Mouse (Mus musculus) lung, postnatal 0 days (tissue): Measurements from ENCODE around the gene Nup214. TPM values are rescaled to one million over a fixed set of nuclear protein-coding genes. Genes with fewer than 3 reads are reported as not detected.

Experiments used
- ATAC-seq: fragments of 200-750 bp; cut with Nextera tagmentation; 2 replicates; pipeline ENCODE4 v1.8.0; 2017; ENCODE audit warnings: moderate library complexity
- DNase-seq: peaks from one replicate; pipeline ENCODE4 v3.0.0-alpha.2; 2016; ENCODE audit warnings: low spot score
- H3K27ac ChIP-seq: fragments of 300-500 bp; sonication (generic); 2 replicates; pipeline ENCODE4 v1.5.1; 2014; ENCODE audit warnings: antibody characterized with exemption, mild to moderate bottlenecking, low read length, mixed read lengths
- H3K27me3 ChIP-seq: fragments of 300-500 bp; sonication (generic); replicated peaks from 2 replicates; pipeline ENCODE4 v1.6.1; 2014; ENCODE audit warnings: low read length, mixed read lengths; ENCODE audit not compliant: insufficient read depth
- H3K36me3 ChIP-seq: fragments of 300-500 bp; sonication (generic); 2 replicates; pipeline ENCODE4 v1.6.1; 2014; ENCODE audit warnings: low read length, mixed read lengths; ENCODE audit not compliant: insufficient read depth
- H3K4me1 ChIP-seq: fragments of 300-500 bp; sonication (generic); 2 replicates; pipeline ENCODE4 v1.6.1; 2014; ENCODE audit warnings: antibody characterized with exemption, low read depth, low read length, mixed read lengths; ENCODE audit not compliant: insufficient read depth
- H3K4me2 ChIP-seq: fragments of 300-500 bp; sonication (generic); replicated peaks from 2 replicates; pipeline ENCODE4 v1.6.1; 2014; ENCODE audit warnings: low read depth, mild to moderate bottlenecking, low read length, moderate library complexity, mixed read lengths
- H3K4me3 ChIP-seq: fragments of 300-500 bp; sonication (generic); 2 replicates; pipeline ENCODE4 v1.5.1; 2014; ENCODE audit warnings: low read depth, low read length
- H3K9ac ChIP-seq: fragments of 300-500 bp; sonication (generic); replicated peaks from 2 replicates; pipeline ENCODE4 v1.6.1; 2014; ENCODE audit warnings: low read depth, mild to moderate bottlenecking
- H3K9me3 ChIP-seq: fragments of 300-500 bp; sonication (generic); 2 replicates; pipeline ENCODE4 v1.6.1; 2016; ENCODE audit warnings: low read length, mixed read lengths
- CTCF ChIP-seq: IDR thresholded peaks from 2 replicates; pipeline ENCODE4 v1.5.1; 2016; ENCODE audit warnings: antibody characterized with exemption, mild to moderate bottlenecking
- EP300 ChIP-seq: IDR thresholded peaks from 2 replicates; pipeline ENCODE4 v1.6.1; 2016; ENCODE audit warnings: antibody characterized with exemption, mild to moderate bottlenecking, control low read depth
- WGBS: fragments of 180-500 bp; shearing (Covaris S2); extraction: QIAGEN DNeasy Blood & Tissue Kit; methylation state at CpG from one replicate; pipeline ENCODE4 v1.1.7; 2014; 5-methylcytosine and 5-hydroxymethylcytosine counted together
- polyA plus RNA-seq: library from polyadenylated mRNA; unstranded; fragments of >200 nt; fragmentation: Nextera tagmentation; extraction: Ambion mirVana; gene quantifications from 2 replicates; pipeline ENCODE4 v1.2.1, GENCODE M21; 2015

The Nup214 gene
- polyA plus RNA-seq, 1 experiment from 2014 or later, result 57.1 TPM

GRCm38 (mm10) chr2:32045375-32045774 is 71.1 kb downstream of the Nup214 start:
- Histone ChIP-seq H3K4me2 (no peak overlapping the region), H3K9ac (no peak overlapping the region), H3K27me3 (no peaks in the 10 kb centered on the region), H3K4me3 (no peak overlapping the region), H3K9me3 (no peaks in the 10 kb centered on the region), H3K27ac (no peak overlapping the region), H3K36me3 (peaks cover 42% of the 10 kb centered on the region), H3K4me1 (no peaks in the 10 kb centered on the region)
- ATAC-seq (no peak), DNase-seq (no peak)
- WGBS, result 74% methylated on average over 6 of the region's 6 CpGs
- TF ChIP-seq EP300, result no peak
- no peak for TF ChIP-seq CTCF

DNA sequence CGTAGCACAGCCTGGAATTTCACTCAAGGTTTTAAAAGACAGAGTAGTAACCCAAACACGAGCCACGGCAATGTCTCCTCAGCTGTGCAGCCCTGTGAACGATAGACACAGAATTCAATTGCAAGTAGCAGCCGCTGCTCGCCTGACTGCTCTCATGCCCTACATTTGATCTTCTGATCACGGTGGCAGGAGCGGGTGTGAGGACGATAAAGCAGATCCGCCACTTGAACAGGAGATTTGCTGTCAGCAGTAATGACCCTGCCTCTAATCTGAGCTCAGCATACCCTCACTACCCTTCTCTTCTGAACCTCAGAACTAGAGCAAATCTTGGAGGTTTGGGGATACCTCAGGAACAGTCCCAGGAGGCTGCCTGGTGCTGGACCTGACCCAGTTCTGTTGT is 71.8 kb downstream of the Nup214 start:
- 85% methylated on average over 10 of the region's 10 CpGs for WGBS
- DNase-seq (no peak), ATAC-seq (no peak)
- peaks cover 38% of the 10 kb centered on the region for H3K36me3 ChIP-seq
- no peaks in the 10 kb centered on the region for H3K4me1 ChIP-seq
- H3K4me2 ChIP-seq, result no peak overlapping the region
- H3K4me3 ChIP-seq, result no peak overlapping the region
- no peak overlapping the region for H3K9ac ChIP-seq
- TF ChIP-seq CTCF (no peak), EP300 (no peak)
- H3K27ac ChIP-seq, result no peak overlapping the region
- no peaks in the 10 kb centered on the region for H3K27me3 ChIP-seq
- no peaks in the 10 kb centered on the region for H3K9me3 ChIP-seq

GRCm38 (mm10) chr2:32047323-32047722 is 73.1 kb downstream of the Nup214 start:
- Histone ChIP-seq H3K27me3 (no peaks in the 10 kb centered on the region), H3K4me3 (no peak overlapping the region), H3K9ac (no peak overlapping the region), H3K4me2 (no peak overlapping the region), H3K9me3 (no peaks in the 10 kb centered on the region), H3K4me1 (no peaks in the 10 kb centered on the region), H3K36me3 (peaks cover 48% of the 10 kb centered on the region), H3K27ac (no peak overlapping the region)
- ATAC-seq, result no peak
- TF ChIP-seq EP300, result no peak
- TF ChIP-seq CTCF, result no peak
- DNase-seq, result no peak
- 91% methylated on average over 10 of the region's 10 CpGs for WGBS

DNA sequence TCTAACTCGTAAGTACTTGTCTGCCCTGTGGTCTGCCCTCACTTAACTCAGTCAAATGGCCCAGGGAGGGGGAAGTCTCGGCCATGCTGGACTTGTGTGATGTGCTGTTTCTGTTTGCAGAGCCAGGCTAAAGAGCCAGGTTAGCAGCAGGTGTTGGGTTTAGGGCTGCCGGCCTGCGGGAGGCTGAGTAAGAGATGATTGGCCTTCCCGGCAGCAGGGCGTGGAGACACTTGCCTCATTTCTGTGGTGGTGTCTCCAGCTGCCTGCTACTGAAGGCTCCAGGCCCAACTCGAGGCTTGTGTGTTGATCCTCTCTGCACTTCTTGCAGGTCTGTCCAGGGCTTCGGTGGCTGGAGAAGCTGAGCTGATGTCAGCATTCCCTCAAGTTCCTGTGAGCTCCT is 77.6 kb downstream of the Nup214 start:
- DNase-seq (no peak), ATAC-seq (no peak)
- Histone ChIP-seq H3K4me1 (no peaks in the 10 kb centered on the region), H3K36me3 (peaks cover 27% of the 10 kb centered on the region; the same call in 1 of the 2 replicates), H3K9ac (no peak overlapping the region), H3K4me2 (no peak overlapping the region), H3K27me3 (no peaks in the 10 kb centered on the region), H3K27ac (no peak overlapping the region), H3K4me3 (no peak overlapping the region), H3K9me3 (no peaks in the 10 kb centered on the region)
- WGBS, result 72% methylated on average over 8 of the region's 8 CpGs
- TF ChIP-seq EP300 (no peak), CTCF (no peak)

DNA sequence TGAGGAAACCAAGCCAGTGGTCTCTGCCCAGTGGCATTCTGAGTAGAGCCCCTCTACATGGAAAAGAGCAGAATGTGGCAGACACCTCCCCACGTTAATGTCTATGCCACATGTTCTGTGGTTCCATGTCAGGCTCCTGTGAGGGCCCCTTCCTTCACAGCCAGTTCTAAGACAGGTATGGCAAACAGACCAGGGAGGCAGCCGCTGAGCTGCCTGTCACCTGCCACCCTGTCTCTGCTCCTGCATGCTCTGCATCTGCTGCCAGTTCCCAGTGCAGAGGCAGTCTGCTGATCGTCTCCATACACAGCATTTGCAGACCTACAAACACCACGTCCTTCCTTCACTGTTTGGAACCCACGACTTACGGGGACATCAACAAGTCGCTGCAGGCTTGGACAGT is 78.2 kb downstream of the Nup214 start:
- Histone ChIP-seq H3K27ac (no peak overlapping the region), H3K9me3 (no peaks in the 10 kb centered on the region), H3K4me1 (no peaks in the 10 kb centered on the region), H3K4me2 (no peak overlapping the region), H3K27me3 (no peaks in the 10 kb centered on the region), H3K9ac (no peak overlapping the region), H3K36me3 (peaks cover 27% of the 10 kb centered on the region; the same call in 1 of the 2 replicates), H3K4me3 (no peak overlapping the region)
- no peak for ATAC-seq
- DNase-seq, result no peak
- TF ChIP-seq CTCF (no peak), EP300 (no peak)
- 85% methylated on average over 7 of the region's 7 CpGs for whole genome bisulfite sequencing

GRCm38 (mm10) chr2:32055357-32055965 is 81.2 kb downstream of the Nup214 start:
- Histone ChIP-seq H3K9me3 (no peaks in the 10 kb centered on the region), H3K27ac (no peak overlapping the region), H3K9ac (no peak overlapping the region), H3K27me3 (no peaks in the 10 kb centered on the region), H3K4me1 (no peaks in the 10 kb centered on the region), H3K4me2 (no peak overlapping the region), H3K4me3 (no peak overlapping the region), H3K36me3 (peaks cover 13% of the 10 kb centered on the region; the same call in 1 of the 2 replicates)
- ATAC-seq (no peak), DNase-seq (no peak)
- TF ChIP-seq CTCF (no peak), EP300 (no peak)
- WGBS, result 67% methylated on average over 7 of the region's 7 CpGs

- ATAC-seq, result no peak
Observed at GRCm38 (mm10) chr2:32056524-32056923, 82.3 kb downstream of the Nup214 start.

More at GRCm38 (mm10) chr2:32056524-32056923, 82.3 kb downstream of the Nup214 start:
- no peak for TF ChIP-seq EP300
- no peak for TF ChIP-seq CTCF
- 81% methylated on average over 10 of the region's 10 CpGs for WGBS
- H3K4me3 ChIP-seq, result no peak overlapping the region
- H3K27ac ChIP-seq, result no peak overlapping the region
- no peak overlapping the region for H3K9ac ChIP-seq
- H3K27me3 ChIP-seq, result no peaks in the 10 kb centered on the region
- no peak for DNase-seq
- no peaks in the 10 kb centered on the region for H3K9me3 ChIP-seq
- no peaks in the 10 kb centered on the region for H3K4me1 ChIP-seq
- H3K4me2 ChIP-seq, result no peak overlapping the region
- H3K36me3 ChIP-seq, result peaks cover 9% of the 10 kb centered on the region; the same call in 1 of the 2 replicates
